Mouse (Mus musculus) induced T-regulatory cell, adult 2 months (primary cell): ENCODE measurements at regions not wholly inside any gene's neighbourhood (a gene's known extent, or its start where the extent isn't known, plus 50 kb on each side); places are given as distances from the start of the nearest gene placed in this dataset.
"Not testable (repeated sequence)": the region's sequence is repeated elsewhere in the genome, so short reads cannot be mapped to it uniquely, and the experiment has no call there.

Experiments used
- DNase-seq: peaks from one replicate; pipeline ENCODE4 v3.0.0-alpha.2; 2012; ENCODE audit warnings: low read depth

- peak; percentile 1 for DNase-seq
These were observed 151.8 kb downstream of the Mrgpra4 start for GRCm38 (mm10) chr7:47830124-47830523.

- peak; percentile 0 for DNase-seq
These were observed 180.2 kb upstream of the Mrgpra3 start for GRCm38 (mm10) chr7:47781373-47781772.

DNA sequence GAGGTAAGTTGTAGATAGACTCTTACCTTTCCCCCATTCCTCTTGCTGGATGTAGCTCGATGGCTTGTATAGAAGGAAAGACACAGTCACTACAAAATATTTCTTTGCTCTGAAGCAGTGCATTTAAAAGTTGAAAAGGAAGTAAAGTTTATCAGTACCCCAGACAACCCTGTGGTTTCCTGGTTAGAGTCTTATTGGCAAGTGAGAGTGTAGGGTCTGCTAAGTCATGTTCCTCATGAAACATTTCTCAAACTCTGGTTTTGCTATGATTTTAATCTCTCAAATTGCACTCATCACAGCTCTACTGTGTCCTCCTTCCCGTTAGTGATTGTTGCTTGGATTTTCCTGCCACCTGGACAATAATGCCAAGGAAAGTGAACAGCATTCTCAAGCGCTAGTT, 146.4 kb upstream of the Mrgpra3 start:
- DNase-seq, result no peak

- DNase-seq, result not testable (repeated sequence)
These were observed 138.9 kb upstream of the Mrgpra3 start for GRCm38 (mm10) chr7:47740064-47740463.

DNA sequence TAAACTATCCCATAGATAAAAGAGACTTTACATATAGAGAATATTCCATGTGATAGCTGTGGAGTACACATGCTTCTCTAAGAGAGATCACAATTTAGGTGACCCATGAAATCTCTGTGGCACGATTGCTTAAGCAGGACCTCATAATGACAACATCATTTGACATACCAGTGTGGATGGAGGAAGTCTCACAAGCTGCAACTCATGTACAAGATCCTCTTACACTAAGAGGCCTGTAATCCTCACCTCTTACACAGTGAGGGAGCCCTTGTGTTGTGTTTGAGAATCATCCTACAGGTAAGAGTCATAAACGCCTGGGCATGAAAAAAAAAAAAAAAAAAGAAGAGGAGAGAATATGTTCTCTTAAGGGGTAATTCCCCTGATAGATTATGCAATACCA, 89.9 kb upstream of the Mrgpra3 start:
- no peak for DNase-seq

DNA sequence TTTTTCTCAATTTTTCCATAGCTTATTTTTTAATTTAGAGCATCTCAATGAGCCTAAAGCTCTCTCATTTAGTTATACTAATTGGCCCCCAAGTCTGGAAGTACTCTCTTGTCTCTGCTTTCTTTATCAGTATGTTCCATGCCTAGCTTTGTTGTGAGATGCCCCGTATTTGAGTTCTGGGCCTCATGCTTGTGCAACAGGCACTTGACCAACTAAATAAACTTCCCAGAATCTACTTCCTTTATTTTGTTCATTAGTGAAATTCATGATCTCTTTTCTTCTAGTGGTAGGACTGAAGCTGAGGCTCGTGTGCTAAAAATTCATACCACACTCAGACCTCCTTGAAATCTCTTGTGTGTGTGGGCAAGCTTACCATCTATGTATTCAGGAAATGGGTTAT, 75.8 kb upstream of the Mrgpra3 start:
- DNase-seq, result no peak
